29 mouse cellular contexts compared by ENCODE assay signal in genomic region chr3:142431481-142431880, GRCm38 (mm10).
"Had no signal": no experiment of that assay in that cellular context is flagged by ENCODE, and none has a peak within 500 bp of the region (broad histone marks: within the 10 kb centered on the region; RNA-seq: fewer than 3 reads in every experiment).

No protein-coding gene starts in this region.

- H3K9me3 ChIP-seq: embryonic facial prominence, embryonic 10.5 days; embryonic facial prominence, embryonic 12.5 days; embryonic facial prominence, embryonic 13.5 days; embryonic facial prominence, embryonic 15.5 days; forebrain, embryonic 12.5 days; forebrain, embryonic 13.5 days; forebrain, embryonic 15.5 days had no signal

- H3K4me2 ChIP-seq: embryonic facial prominence, embryonic 12.5 days; embryonic facial prominence, embryonic 13.5 days; embryonic facial prominence, embryonic 15.5 days; forebrain, embryonic 12.5 days; forebrain, embryonic 13.5 days; forebrain, embryonic 15.5 days had no signal

- DNase-seq: cerebellum, adult 18-20 months; cerebellum, adult 2 months; cerebellum, adult 8-10 months; cerebellum, adult 9-10 months; cerebellum, adult 9-11 months; cerebellum, postnatal 10 days; cerebellum, postnatal 14 days; cerebellum, postnatal 25 days; cerebellum, postnatal 36 days; embryo, embryonic 11 days; forebrain, postnatal 0 days; gastrocnemius, adult 2 months; gastrocnemius, postnatal 10 days; gastrocnemius, postnatal 14 days; gastrocnemius, postnatal 25 days; gastrocnemius, postnatal 36 days; heart, adult 11 months; heart, adult 18-20 months; heart, adult 2 months had no signal

- H3K27me3 ChIP-seq: embryonic facial prominence, embryonic 12.5 days; embryonic facial prominence, embryonic 13.5 days; embryonic facial prominence, embryonic 15.5 days; forebrain, embryonic 12.5 days; forebrain, embryonic 13.5 days; forebrain, embryonic 15.5 days had no signal

- H3K9ac ChIP-seq: embryonic facial prominence, embryonic 12.5 days; embryonic facial prominence, embryonic 13.5 days; embryonic facial prominence, embryonic 15.5 days; forebrain, embryonic 12.5 days; forebrain, embryonic 13.5 days; forebrain, embryonic 15.5 days; forebrain, postnatal 0 days had no signal

- H3K4me1 ChIP-seq: embryonic facial prominence, embryonic 12.5 days; embryonic facial prominence, embryonic 15.5 days; forebrain, embryonic 13.5 days; forebrain, embryonic 15.5 days had no signal

- H3K4me3 ChIP-seq: embryonic facial prominence, embryonic 10.5 days; embryonic facial prominence, embryonic 12.5 days; embryonic facial prominence, embryonic 13.5 days; embryonic facial prominence, embryonic 15.5 days; erythroblast, embryonic 14.5 days; forebrain, embryonic 12.5 days; forebrain, embryonic 13.5 days; forebrain, embryonic 15.5 days; gastrocnemius, adult 2 months; heart, adult 2 months had no signal

- ATAC-seq: forebrain, embryonic 13.5 days; forebrain, embryonic 14.5 days; forebrain, embryonic 15.5 days; forebrain, embryonic 16.5 days; forebrain, postnatal 0 days had no signal

- H3K36me3 ChIP-seq: embryonic facial prominence, embryonic 10.5 days; embryonic facial prominence, embryonic 12.5 days; embryonic facial prominence, embryonic 13.5 days; embryonic facial prominence, embryonic 15.5 days; forebrain, embryonic 12.5 days; forebrain, embryonic 15.5 days had no signal

- H3K27ac ChIP-seq: embryonic facial prominence, embryonic 10.5 days; embryonic facial prominence, embryonic 12.5 days; embryonic facial prominence, embryonic 13.5 days; embryonic facial prominence, embryonic 15.5 days; forebrain, embryonic 12.5 days; forebrain, embryonic 13.5 days; forebrain, embryonic 15.5 days; gastrocnemius, adult 2 months; heart, adult 2 months had no signal
